Mouse (Mus musculus) CH12.LX (cell line): ENCODE results near the gene Camta1.

Experiments
- CTCF ChIP-seq, 2 experiments: IDR thresholded peaks in 1 of 2; conservative IDR thresholded peaks in 1 of 2; 2 replicates each; pipeline ENCODE4 v1.5.1; 2011 to 2012; ENCODE audit warnings: low read depth in 2 of 2, low read length in 2 of 2, improper control_type of control experiment in 1 of 2, inconsistent platforms in 1 of 2, mild to moderate bottlenecking in 1 of 2, moderate library complexity in 1 of 2
- EP300 ChIP-seq: IDR thresholded peaks from 2 replicates; pipeline ENCODE4 v1.6.1; 2011; ENCODE audit warnings: low read length, improper control_type of control experiment
- NELFE ChIP-seq: IDR thresholded peaks from 2 replicates; pipeline ENCODE4 v1.6.1; 2011; ENCODE audit warnings: low read depth, low read length, improper control_type of control experiment
- POLR2A ChIP-seq: IDR thresholded peaks from 2 replicates; pipeline ENCODE4 v1.6.1; 2011; ENCODE audit warnings: low read depth, mild to moderate bottlenecking, improper control_type of control experiment, low read length
- POLR2AphosphoS2 ChIP-seq: IDR thresholded peaks from 2 replicates; pipeline ENCODE4 v1.6.1; 2011; ENCODE audit warnings: low read depth, low read length, improper control_type of control experiment
- RCOR1 ChIP-seq: conservative IDR thresholded peaks from 2 replicates; pipeline ENCODE4 v1.6.1; 2012; ENCODE audit warnings: low read depth, mild to moderate bottlenecking, inconsistent platforms, low read length, improper control_type of control experiment
- USF1 ChIP-seq: IDR thresholded peaks from 2 replicates; pipeline ENCODE4 v1.6.1; 2014; ENCODE audit warnings: low read depth, mild to moderate bottlenecking, inconsistent platforms, low read length, improper control_type of control experiment

DNA sequence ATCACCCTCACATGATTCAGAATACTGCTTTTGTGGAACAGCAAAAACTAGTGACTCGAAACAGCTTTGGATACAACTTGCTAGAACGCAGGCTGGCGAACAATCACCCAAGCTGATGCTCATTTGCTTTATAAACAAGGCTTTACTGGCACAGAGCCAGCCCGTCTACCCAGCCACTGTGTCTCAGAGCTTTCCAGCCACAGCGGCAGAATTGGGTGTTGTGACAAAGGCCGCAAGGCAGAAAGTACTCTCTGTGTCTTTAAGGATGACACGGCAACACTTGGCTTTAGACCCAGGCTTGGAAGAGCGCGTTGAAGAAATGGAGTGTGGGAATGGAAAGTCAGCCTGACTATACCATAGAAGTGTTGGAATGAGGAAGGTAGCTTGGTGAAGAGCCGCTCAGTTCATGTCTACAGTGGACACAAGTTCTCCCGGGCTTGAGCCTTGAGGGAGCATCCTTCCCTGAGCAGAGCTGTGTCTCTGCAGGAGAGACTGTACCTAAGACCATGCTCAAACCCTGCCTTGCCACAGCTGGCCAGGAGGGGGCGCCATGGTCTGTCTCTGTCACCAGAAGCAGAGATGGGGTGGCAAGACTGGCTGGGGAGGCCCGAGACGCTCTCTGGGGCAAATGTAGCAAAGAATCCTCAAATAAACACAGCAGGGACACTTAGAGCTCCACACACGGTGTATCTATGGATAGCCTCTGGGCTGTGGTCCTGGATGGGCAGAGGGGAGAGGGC lies 645.0 kb downstream of the Camta1 start:
- no peak for TF ChIP-seq NELFE
- TF ChIP-seq CTCF (conservative IDR thresholded peaks at IDR 0.05 in 1 of 2, IDR thresholded peaks at IDR 0.05 in 1 of 2; ENCODE audit: low read depth in 2 of 2, low read length in 2 of 2) = no peak
- no peak for TF ChIP-seq RCOR1
- no peak for TF ChIP-seq EP300
- no peak for TF ChIP-seq POLR2AphosphoS2
- no peak for TF ChIP-seq POLR2A
- no peak for TF ChIP-seq USF1
